Mouse (Mus musculus) kidney, embryonic 16.5 days (tissue): ENCODE results near the gene N4bp3. TPM values are rescaled to one million over a fixed set of nuclear protein-coding genes. Genes with fewer than 3 reads are reported as not detected.
"Not testable (repeated sequence)": the region's sequence is repeated elsewhere in the genome, so short reads cannot be mapped to it uniquely, and the experiment has no call there.

ENCODE experiments used
- ATAC-seq: fragments of 200-750 bp; cut with Nextera tagmentation; 2 replicates; pipeline ENCODE4 v1.8.0; 2017; ENCODE audit warnings: moderate TSS enrichment; ENCODE audit not compliant: low FRiP score, low TSS enrichment
- H3K27ac ChIP-seq: fragments of 300-500 bp; sonication (generic); 2 replicates; pipeline ENCODE4 v1.5.1; 2014; ENCODE audit warnings: low read length
- H3K27me3 ChIP-seq: fragments of 300-500 bp; sonication (generic); 2 replicates; pipeline ENCODE4 v1.6.1; 2014; ENCODE audit warnings: low read length, control low read depth, mixed read lengths; ENCODE audit not compliant: insufficient read depth
- H3K36me3 ChIP-seq: fragments of 300-500 bp; sonication (generic); 2 replicates; pipeline ENCODE4 v1.6.1; 2014; ENCODE audit warnings: low read length, control low read depth, mixed read lengths; ENCODE audit not compliant: insufficient read depth
- H3K4me1 ChIP-seq: fragments of 300-500 bp; sonication (generic); 2 replicates; pipeline ENCODE4 v1.6.1; 2014; ENCODE audit warnings: low read length, control low read depth, mixed read lengths; ENCODE audit not compliant: insufficient read depth
- H3K4me2 ChIP-seq: fragments of 300-500 bp; sonication (generic); replicated peaks from 2 replicates; pipeline ENCODE4 v1.6.1; 2014; ENCODE audit warnings: low read depth, low read length
- H3K4me3 ChIP-seq: fragments of 300-500 bp; sonication (generic); 2 replicates; pipeline ENCODE4 v1.5.1; 2014; ENCODE audit warnings: mild to moderate bottlenecking, low read length
- H3K9ac ChIP-seq: fragments of 300-500 bp; sonication (generic); replicated peaks from 2 replicates; pipeline ENCODE4 v1.6.1; 2014; ENCODE audit warnings: low read length
- H3K9me3 ChIP-seq: fragments of 300-500 bp; sonication (generic); 2 replicates; pipeline ENCODE4 v1.6.1; 2016; ENCODE audit warnings: low read length, control low read depth
- WGBS: fragments of 180-500 bp; shearing (Covaris S2); extraction: QIAGEN DNeasy Blood & Tissue Kit; methylation state at CpG from one replicate; pipeline ENCODE4 v1.1.7; 2014; 5-methylcytosine and 5-hydroxymethylcytosine counted together
- polyA plus RNA-seq: library from polyadenylated mRNA; unstranded; fragments of >200 nt; fragmentation: Nextera tagmentation; extraction: Ambion mirVana; gene quantifications from 2 replicates; pipeline ENCODE4 v1.2.1, GENCODE M21; 2015

Gene N4bp3
- 30.9 and 34.1 TPM in 2 replicates for polyA plus RNA-seq

GRCm38 (mm10) chr11:51650691-51651515, at the start of gene N4bp3, which contains the start of gene D930048N14Rik:
N4bp3 (minus strand) TSS chr11:51650842.
D930048N14Rik (plus strand) TSS chr11:51650954.
- under 1% methylated on average over 65 of the region's 70 CpGs for WGBS
- H3K36me3 ChIP-seq, result no peaks in the 10 kb centered on the region

GRCm38 (mm10) chr11:51694984-51695383, 44.3 kb upstream of the N4bp3 start:
- Histone ChIP-seq H3K4me3 (no peak overlapping the region), H3K27me3 (no peaks in the 10 kb centered on the region), H3K9ac (no peak overlapping the region), H3K4me1 (no peaks in the 10 kb centered on the region), H3K4me2 (no peak overlapping the region), H3K36me3 (peaks cover 30% of the 10 kb centered on the region), H3K27ac (no peak overlapping the region), H3K9me3 (no peaks in the 10 kb centered on the region)
- over 99% methylated on average over 3 of the region's 3 CpGs for WGBS
- no peak for ATAC-seq

More at GRCm38 (mm10) chr11:51650691-51651515, at the start of gene N4bp3, which contains the start of gene D930048N14Rik:
- Histone ChIP-seq H3K9me3 (no peaks in the 10 kb centered on the region), H3K9ac (peak within 1 kb of the TSS; percentile 82), H3K27ac (peak within 1 kb of the TSS; percentile 80), H3K4me2 (peak within 1 kb of the TSS; percentile 94), H3K4me3 (peak within 1 kb of the TSS; percentile 76), H3K27me3 (no peaks in the 10 kb centered on the region), H3K4me1 (peaks cover 31% of the 10 kb centered on the region)
- ATAC-seq, result peak; percentile 79

DNA sequence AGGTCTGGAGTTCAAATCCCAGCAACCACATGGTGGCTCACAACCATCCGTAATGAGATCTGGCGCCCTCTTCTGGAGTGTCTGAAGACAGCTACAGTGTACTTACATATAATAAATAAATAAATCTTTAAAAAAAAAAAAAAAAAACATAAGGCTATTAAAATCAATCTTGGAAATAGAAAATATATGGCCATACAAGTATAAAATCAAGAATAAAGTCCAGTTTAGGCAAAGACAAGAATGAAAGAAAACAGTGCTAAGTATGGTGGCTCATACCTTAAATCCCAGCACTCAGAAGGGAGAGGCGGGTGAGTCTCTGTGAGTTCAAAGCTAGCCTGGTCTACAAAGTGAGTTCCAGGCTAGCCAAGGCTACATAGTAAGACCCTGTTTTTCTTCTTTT, 40.0 kb upstream of the N4bp3 start:
- H3K27ac ChIP-seq, H3K9me3 ChIP-seq, H3K36me3 ChIP-seq, H3K4me1 ChIP-seq, H3K4me3 ChIP-seq, H3K9ac ChIP-seq, H3K27me3 ChIP-seq, ATAC-seq, H3K4me2 ChIP-seq: not testable (repeated sequence)
- WGBS, result 100% methylated on average over 1 of the region's 3 CpGs

- H3K36me3 ChIP-seq, result peaks cover 4% of the 10 kb centered on the region
- 21% methylated on average over 6 of the region's 6 CpGs for WGBS
- peak overlapping the region; percentile 89 for H3K9ac ChIP-seq
Observed at GRCm38 (mm10) chr11:51689343-51689742, 38.7 kb upstream of the N4bp3 start.

DNA sequence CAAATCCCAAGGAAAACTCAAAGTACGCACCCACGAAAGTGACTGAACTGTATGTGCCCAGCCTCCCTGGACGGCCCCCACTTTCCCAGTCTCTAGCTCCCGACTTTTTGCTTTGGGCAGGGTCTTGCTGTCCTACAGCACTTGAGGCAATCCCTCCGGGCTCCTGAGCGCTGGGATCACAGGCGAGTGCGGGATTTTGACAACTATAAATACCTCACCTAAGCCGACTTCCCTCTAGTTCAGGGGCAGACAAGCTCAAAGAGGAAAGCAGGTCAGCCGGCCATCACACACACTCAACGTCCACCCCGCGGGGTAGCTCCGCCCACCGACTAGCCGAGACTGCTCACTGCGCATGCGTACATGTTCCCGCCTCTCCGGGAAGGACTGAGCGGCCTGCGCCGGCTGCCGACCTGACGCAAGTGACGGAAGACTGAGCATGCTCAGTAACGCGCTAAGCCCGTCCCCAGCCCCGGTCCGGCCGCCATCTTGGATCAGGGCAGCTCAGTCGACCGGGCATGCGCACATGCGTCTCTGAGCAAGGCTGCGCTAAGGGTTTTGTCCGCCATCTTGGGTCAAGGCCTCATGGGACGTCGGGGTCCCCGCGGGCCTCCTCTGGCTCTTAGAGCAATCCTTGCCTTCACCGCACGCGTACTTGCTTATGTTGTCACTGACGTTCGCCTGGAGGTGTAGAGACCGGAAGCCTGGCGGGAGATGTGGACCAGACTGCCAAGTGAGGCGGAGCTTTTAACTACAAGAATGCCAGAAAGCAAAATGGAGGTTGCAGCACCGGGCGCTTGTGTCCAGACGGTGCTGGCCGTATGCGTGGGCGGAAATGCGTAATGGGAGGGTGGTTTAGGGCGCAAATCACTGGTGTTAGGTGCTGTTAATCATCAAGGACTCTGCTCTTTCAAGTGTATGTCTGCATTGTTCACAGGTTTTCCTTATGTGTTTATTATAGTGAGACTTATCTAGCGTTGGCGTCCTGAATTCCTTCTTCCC, 38.0 kb upstream of the N4bp3 start, which contains the start of gene 0610009B22Rik:
Gene 0610009B22Rik, minus strand, starts transcription at position 545 of the 999 bp plus-strand sequence.
- H3K27ac ChIP-seq, result peak within 1 kb of the TSS; percentile 100
- WGBS, result under 1% methylated on average over 60 of the region's 60 CpGs
- ATAC-seq, result peak; percentile 99

More at GRCm38 (mm10) chr11:51689343-51689742, 38.7 kb upstream of the N4bp3 start:
- Histone ChIP-seq H3K27ac (peak overlapping the region; percentile 100), H3K4me2 (peak overlapping the region; percentile 75), H3K27me3 (no peaks in the 10 kb centered on the region), H3K4me3 (peak overlapping the region; percentile 52), H3K9me3 (no peaks in the 10 kb centered on the region), H3K4me1 (peaks cover 10% of the 10 kb centered on the region)
- ATAC-seq, result no peak

GRCm38 (mm10) chr11:51681976-51682374, 31.3 kb upstream of the N4bp3 start:
- Histone ChIP-seq H3K27me3 (no peaks in the 10 kb centered on the region), H3K9ac (no peak overlapping the region), H3K4me3 (no peak overlapping the region), H3K36me3 (no peaks in the 10 kb centered on the region), H3K4me2 (no peak overlapping the region), H3K9me3 (no peaks in the 10 kb centered on the region), H3K4me1 (peaks cover 4% of the 10 kb centered on the region; the same call in 1 of the 2 replicates), H3K27ac (no peak overlapping the region)
- ATAC-seq, result no peak
- 33% methylated on average over 8 of the region's 8 CpGs for WGBS

More for the DNA sequence above, 38.0 kb upstream of the N4bp3 start, which contains the start of gene 0610009B22Rik:
- Histone ChIP-seq H3K9me3 (no peaks in the 10 kb centered on the region), H3K4me1 (peaks cover 10% of the 10 kb centered on the region), H3K36me3 (peaks cover 4% of the 10 kb centered on the region), H3K9ac (peak within 1 kb of the TSS; percentile 89), H3K27me3 (no peaks in the 10 kb centered on the region), H3K4me3 (peak within 1 kb of the TSS; percentile 79), H3K4me2 (peak within 1 kb of the TSS; percentile 75)

GRCm38 (mm10) chr11:51681324-51681975, 30.8 kb upstream of the N4bp3 start:
- H3K9ac ChIP-seq, result peak overlapping the region; percentile 41; the same call in 1 of the 2 replicates
- peak; percentile 67 for ATAC-seq

GRCm38 (mm10) chr11:51679466-51679865, 28.8 kb upstream of the N4bp3 start:
- Histone ChIP-seq H3K36me3 (no peaks in the 10 kb centered on the region), H3K9me3 (no peaks in the 10 kb centered on the region), H3K9ac (no peak overlapping the region), H3K27ac (no peak overlapping the region), H3K27me3 (no peaks in the 10 kb centered on the region), H3K4me3 (no peak overlapping the region), H3K4me1 (peaks cover 4% of the 10 kb centered on the region; the same call in 1 of the 2 replicates), H3K4me2 (no peak overlapping the region)
- ATAC-seq, result no peak
- 82% methylated on average over 3 of the region's 3 CpGs for WGBS

More at GRCm38 (mm10) chr11:51681324-51681975, 30.8 kb upstream of the N4bp3 start:
- Histone ChIP-seq H3K9me3 (no peaks in the 10 kb centered on the region), H3K27me3 (no peaks in the 10 kb centered on the region), H3K4me3 (no peak overlapping the region), H3K4me1 (peaks cover 4% of the 10 kb centered on the region; the same call in 1 of the 2 replicates), H3K36me3 (no peaks in the 10 kb centered on the region), H3K27ac (no peak overlapping the region), H3K4me2 (peak overlapping the region; percentile 35)
- WGBS, result 38% methylated on average over 13 of the region's 13 CpGs
